Mouse (Mus musculus): ENCODE measurements around the gene Fhl4.

GRCm38 (mm10) chr10:85054876-85055275 lies 47.4 kb downstream of the Fhl4 start:
- TF ChIP-seq CTCF (IDR thresholded peaks at IDR 0.05; ENCODE audit: borderline replicate concordance, insufficient read depth, low read depth, low read length) (no peak), POLR2A (IDR thresholded peaks at IDR 0.05; ENCODE audit: borderline replicate concordance, insufficient read depth, low read length) (no peak)

All from cerebellum, adult 2 months (tissue).